Mouse (Mus musculus) lung, adult 2 months (tissue): ENCODE data around the gene Ednrb.

Source experiments
- CTCF ChIP-seq: fragments of 200-500 bp; IDR thresholded peaks from 2 replicates; pipeline ENCODE4 v1.5.1; 2011; ENCODE audit warnings: mild to moderate bottlenecking, low read length, control low read depth; ENCODE audit not compliant: insufficient read depth
- POLR2A ChIP-seq: fragments of 200-500 bp; IDR thresholded peaks from 2 replicates; pipeline ENCODE4 v1.6.1; 2011; ENCODE audit warnings: low read depth, mild to moderate bottlenecking, control low read depth, low read length, borderline replicate concordance; ENCODE audit errors: extremely low read depth

- TF ChIP-seq CTCF (no peak), POLR2A (no peak)
Observed at GRCm38 (mm10) chr14:103890761-103891160, 46.6 kb upstream of the Ednrb start.
